Mouse (Mus musculus): ENCODE data around the gene Olah. TPM values are rescaled to one million over a fixed set of nuclear protein-coding genes. Genes with fewer than 3 reads are reported as not detected.

Gene Olah
- polyA plus RNA-seq, 1 experiment from 2014 or later, result not detected

Other genes starting within 250 kb of the Olah start
- 39.0 and 39.9 TPM in 2 replicates for gene Nmt2, start 113.0 kb downstream of the Olah start, polyA plus RNA-seq (2016; fragmentation: Nextera tagmentation; extraction: Ambion mirVana)
- 12.7 and 18.9 TPM in 2 replicates for gene Rpp38, start 64.6 kb downstream of the Olah start, polyA plus RNA-seq (2016; fragmentation: Nextera tagmentation; extraction: Ambion mirVana)
- gene Acbd7, start 61.0 kb downstream of the Olah start, polyA plus RNA-seq (2016; fragmentation: Nextera tagmentation; extraction: Ambion mirVana), result 0.30 and 0.82 TPM in 2 replicates
- gene Meig1, start 25.4 kb upstream of the Olah start, polyA plus RNA-seq (2016; fragmentation: Nextera tagmentation; extraction: Ambion mirVana), result not detected in 2 replicates
- gene Dclre1c, start 26.9 kb upstream of the Olah start, polyA plus RNA-seq (2016; fragmentation: Nextera tagmentation; extraction: Ambion mirVana), result 6.3 and 6.7 TPM in 2 replicates
- 12.7 and 20.0 TPM in 2 replicates for gene Suv39h2, start 77.8 kb upstream of the Olah start, polyA plus RNA-seq (2016; fragmentation: Nextera tagmentation; extraction: Ambion mirVana)
- gene Gm45902, start 115.6 kb upstream of the Olah start, polyA plus RNA-seq (2016; fragmentation: Nextera tagmentation; extraction: Ambion mirVana), result 6.8 and 8.1 TPM in 2 replicates
- gene Hspa14, start 115.6 kb upstream of the Olah start, polyA plus RNA-seq (2016; fragmentation: Nextera tagmentation; extraction: Ambion mirVana), result 116 and 123 TPM in 2 replicates
- 0.05 and 0.20 TPM in 2 replicates for gene Cdnf, start 115.8 kb upstream of the Olah start, polyA plus RNA-seq (2016; fragmentation: Nextera tagmentation; extraction: Ambion mirVana)
- 34.7 and 37.8 TPM in 2 replicates for gene Fam107b, start 173.3 kb upstream of the Olah start, polyA plus RNA-seq (2016; fragmentation: Nextera tagmentation; extraction: Ambion mirVana)